Mouse (Mus musculus) kidney, adult 2 months (tissue): Measurements from ENCODE around the gene Efcab5. TPM values are rescaled to one million over a fixed set of nuclear protein-coding genes. Genes with fewer than 3 reads are reported as not detected.

Source experiments
- DNase-seq: peaks from one replicate; pipeline ENCODE4 v3.0.0; 2021
- H3K27ac ChIP-seq: fragments of 200-500 bp; 2 replicates; pipeline ENCODE4 v1.5.1; 2012; ENCODE audit warnings: low read depth, low read length, control low read depth, inconsistent platforms; ENCODE audit not compliant: insufficient read depth
- H3K27me3 ChIP-seq: fragments of 200-500 bp; replicated peaks from 2 replicates; pipeline ENCODE4 v1.6.1; 2012; ENCODE audit warnings: mild to moderate bottlenecking, moderate library complexity, low read length, inconsistent platforms; ENCODE audit not compliant: control insufficient read depth, insufficient read depth
- H3K36me3 ChIP-seq: fragments of 200-500 bp; 2 replicates; pipeline ENCODE4 v1.6.1; 2012; ENCODE audit warnings: mild to moderate bottlenecking, moderate library complexity, low read length, inconsistent platforms; ENCODE audit not compliant: control insufficient read depth, insufficient read depth
- H3K4me1 ChIP-seq: fragments of 200-500 bp; 2 replicates; pipeline ENCODE4 v1.6.1; 2011; ENCODE audit warnings: low read length; ENCODE audit not compliant: control insufficient read depth, insufficient read depth
- H3K4me3 ChIP-seq: fragments of 200-500 bp; 2 replicates; pipeline ENCODE4 v1.5.1; 2011; ENCODE audit warnings: mild to moderate bottlenecking, low read depth, low read length, control low read depth; ENCODE audit not compliant: insufficient read depth
- CTCF ChIP-seq: fragments of 200-500 bp; conservative IDR thresholded peaks from 2 replicates; pipeline ENCODE4 v1.5.1; 2011; ENCODE audit warnings: low read depth, mild to moderate bottlenecking, control low read depth, low read length, moderate library complexity, mixed read lengths; ENCODE audit not compliant: insufficient read depth, insufficient read length
- POLR2A ChIP-seq: fragments of 200-500 bp; IDR thresholded peaks from one replicate; pipeline ENCODE4 v1.6.1; 2011; ENCODE audit warnings: low read depth, low read length, control low read depth
- WGBS: fragments of 180-500 bp; shearing (Covaris S2); methylation state at CpG from one replicate; pipeline ENCODE4 v1.1.7; 2018; 5-methylcytosine and 5-hydroxymethylcytosine counted together
- polyA plus RNA-seq: library from polyadenylated mRNA; depleted of rRNA; stranded (reverse); fragments of >200 nt; gene quantifications from 2 replicates; pipeline ENCODE4 v1.2.3, GENCODE M21; 2012; rRNA removed

Gene Efcab5
- polyA plus RNA-seq, 1 experiment: 0.17 TPM

- Histone ChIP-seq H3K4me1 (no peaks in the 10 kb centered on the region), H3K36me3 (no peaks in the 10 kb centered on the region), H3K27ac (no peak overlapping the region), H3K4me3 (no peak overlapping the region), H3K27me3 (no peaks in the 10 kb centered on the region)
- WGBS: 38% methylated on average over 5 of the region's 5 CpGs
- TF ChIP-seq POLR2A (no peak), CTCF (no peak)
- no peak for DNase-seq
These were observed 126.8 kb downstream of the Efcab5 start for GRCm38 (mm10) chr11:77061951-77062350.

GRCm38 (mm10) chr11:77042816-77043215, 146.0 kb downstream of the Efcab5 start:
- Histone ChIP-seq H3K36me3 (peaks cover 2% of the 10 kb centered on the region; the same call in 1 of the 2 replicates), H3K4me1 (peaks cover 4% of the 10 kb centered on the region; the same call in 1 of the 2 replicates), H3K27me3 (no peaks in the 10 kb centered on the region), H3K4me3 (no peak overlapping the region), H3K27ac (no peak overlapping the region)
- WGBS: 56% methylated on average over 2 of the region's 2 CpGs
- no peak for DNase-seq
- TF ChIP-seq POLR2A (no peak), CTCF (no peak)

GRCm38 (mm10) chr11:77041891-77042290, 146.9 kb downstream of the Efcab5 start:
- no peak for DNase-seq
- H3K4me3 ChIP-seq: no peak overlapping the region
- peaks cover 2% of the 10 kb centered on the region; the same call in 1 of the 2 replicates for H3K36me3 ChIP-seq
- no peak overlapping the region for H3K27ac ChIP-seq
- 85% methylated on average over 4 of the region's 4 CpGs for WGBS
- peaks cover 4% of the 10 kb centered on the region; the same call in 1 of the 2 replicates for H3K4me1 ChIP-seq
- no peaks in the 10 kb centered on the region for H3K27me3 ChIP-seq
- TF ChIP-seq CTCF (no peak), POLR2A (no peak)

Other genes with a start within 250 kb of the Efcab5 start
- 12.8 and 14.6 TPM in 2 replicates for gene Slc6a4, start 190.4 kb downstream of the Efcab5 start, polyA plus RNA-seq
- 1.3 and 1.8 TPM in 2 replicates for gene Nsrp1, start 110.5 kb downstream of the Efcab5 start, polyA plus RNA-seq
- gene Ssh2, start 27.3 kb upstream of the Efcab5 start, polyA plus RNA-seq: 5.4 and 6.1 TPM in 2 replicates